Mouse (Mus musculus) stomach, postnatal 0 days (tissue): ENCODE measurements around the gene Atp13a5.

Experiments used
- CTCF ChIP-seq: IDR thresholded peaks from 2 replicates; pipeline ENCODE4 v1.5.1; 2016; ENCODE audit warnings: antibody characterized with exemption, low read depth, mild to moderate bottlenecking, moderate library complexity
- EP300 ChIP-seq: optimal IDR thresholded peaks from 2 replicates; pipeline ENCODE3; 2016; ENCODE audit warnings: antibody characterized with exemption

DNA sequence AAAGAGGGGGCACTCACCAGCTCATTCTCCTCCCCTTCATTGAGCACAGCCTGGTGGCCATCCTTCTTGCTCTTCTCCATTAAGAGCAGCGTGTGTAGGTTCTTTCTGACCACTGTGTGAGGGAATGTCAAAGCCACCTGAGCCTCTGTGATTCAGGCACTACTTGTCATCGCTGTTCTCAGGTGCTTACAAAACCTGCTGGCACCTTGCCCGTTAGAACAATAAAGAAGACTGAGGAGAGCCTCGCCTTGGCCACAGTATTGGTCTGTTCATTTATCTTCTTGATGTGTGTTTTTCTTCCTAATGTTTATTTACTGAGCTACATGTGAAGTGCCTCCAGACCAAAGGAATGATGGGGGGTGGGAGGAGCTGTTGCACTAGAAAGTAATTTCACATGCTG, at the start of gene Atp13a5:
- no peak for TF ChIP-seq CTCF
- TF ChIP-seq EP300, result no peak
